Mouse (Mus musculus): ENCODE results near the gene Bloc1s5.

GRCm38 (mm10) chr13:38649069-38649468 lies 14.2 kb upstream of the Bloc1s5 start:
- TF ChIP-seq POLR2A (IDR thresholded peaks at IDR 0.05; ENCODE audit: insufficient read depth, low read depth, low read length) (no peak), CTCF (IDR thresholded peaks at IDR 0.05; ENCODE audit: insufficient read depth, low read depth, low read length) (no peak)
